Mouse (Mus musculus) urinary bladder, adult 18-20 months (tissue): ENCODE measurements around the gene Krt32.

Experiments used
- DNase-seq, 2 experiments: peaks; one replicate each; pipeline ENCODE4 v3.0.0; 2022; ENCODE audit warnings: low spot score in 2 of 2, mixed read lengths in 2 of 2

The Krt32 gene

GRCm38 (mm10) chr11:100055686-100056655 is 32.1 kb downstream of the Krt32 start:
- no peak for DNase-seq

DNA sequence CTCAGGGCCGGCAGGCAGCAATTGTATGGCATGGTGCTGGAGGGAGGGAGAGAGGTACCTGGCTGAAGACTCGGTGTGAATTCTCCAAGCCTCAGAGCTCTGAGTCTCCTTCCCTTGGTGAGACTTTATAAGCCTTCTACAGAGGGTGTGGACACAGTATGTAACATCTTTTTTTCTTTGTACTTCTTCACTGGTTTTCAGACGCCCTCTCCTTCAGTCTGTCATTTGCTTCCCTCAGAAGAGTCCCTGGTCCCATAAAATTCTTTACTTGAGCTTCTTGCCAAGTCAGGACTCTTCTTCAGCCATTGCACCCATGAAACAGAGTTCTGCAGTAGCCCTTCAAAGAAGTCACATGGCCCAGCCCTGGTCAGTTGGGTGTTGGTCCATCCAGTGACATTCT is 37.6 kb downstream of the Krt32 start, which contains the start of gene Krt31:
TSS of gene Krt31 (minus strand) at position 101 of the 400 bp plus-strand sequence.
- no peak for DNase-seq

DNA sequence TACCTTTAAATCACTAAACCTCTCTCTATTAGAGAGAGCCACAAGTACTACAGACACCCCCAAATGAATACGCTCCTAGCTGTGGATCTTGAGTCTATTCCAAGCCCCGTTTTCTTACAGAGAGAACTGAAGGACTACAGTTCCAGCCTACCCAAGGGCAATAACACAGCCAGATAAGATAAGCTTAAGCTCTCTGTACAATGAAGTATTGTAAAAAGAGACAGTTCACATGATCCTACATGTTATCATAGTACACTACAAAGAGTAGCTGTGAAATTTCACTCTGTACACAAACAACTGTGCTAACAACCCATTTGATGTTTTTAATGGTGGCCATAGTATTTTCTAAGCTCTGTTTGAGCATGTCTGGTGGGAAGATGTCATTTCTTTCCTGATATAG is 40.8 kb downstream of the Krt32 start:
- no peak for DNase-seq

DNA sequence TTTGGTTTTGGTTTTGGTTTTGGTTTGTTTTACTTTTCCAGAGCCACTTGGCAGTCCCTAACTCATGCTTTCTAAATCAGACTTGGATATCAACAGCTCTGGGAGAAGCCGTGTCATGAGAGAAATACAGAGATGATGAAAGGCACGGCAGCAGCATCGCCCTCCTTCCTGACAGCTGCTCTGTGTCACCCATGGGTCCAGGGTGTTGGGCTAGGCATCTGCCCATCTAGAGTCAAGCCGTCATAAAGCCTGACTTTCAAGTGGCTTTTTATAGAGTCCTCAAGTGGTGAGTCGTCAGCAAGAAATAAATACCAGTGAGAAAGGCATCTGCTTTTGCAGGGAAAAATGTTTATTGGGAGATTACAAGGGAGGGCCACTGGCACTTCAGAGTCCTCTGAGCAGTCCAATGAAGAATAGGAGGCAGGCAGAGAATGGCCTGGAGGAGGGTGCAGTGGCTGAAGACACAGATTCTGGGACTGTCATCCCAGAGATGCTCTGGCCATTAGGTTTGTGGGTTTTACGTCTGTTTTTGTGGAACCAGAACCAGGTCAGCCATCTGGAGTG is 41.6 kb downstream of the Krt32 start:
- DNase-seq: no peak

GRCm38 (mm10) chr11:100041454-100041853 is 46.6 kb downstream of the Krt32 start, which contains the start of gene Krt34:
Gene Krt34, minus strand, starts transcription at chr11:100041554.
- DNase-seq: no peak
